Mouse (Mus musculus): ENCODE measurements around the gene Dmc1.

- TF ChIP-seq CTCF (IDR thresholded peaks at IDR 0.05), result no peak
- TF ChIP-seq EP300 (IDR thresholded peaks at IDR 0.05), result no peak
These were observed 93.2 kb downstream of the Dmc1 start for GRCm38 (mm10) chr15:79511553-79512320.
